Mouse (Mus musculus) ES-Bruce4 (cell line): ENCODE measurements around the gene Cenpo.
A peak's percentile ranks its signal among the peaks of the same experiment; 100 is the strongest.

Source experiments
- CTCF ChIP-seq: IDR thresholded peaks from one replicate; pipeline ENCODE4 v1.8.1; 2011; ENCODE audit warnings: low read depth, low read length
- EP300 ChIP-seq: IDR thresholded peaks from 2 replicates; pipeline ENCODE4 v1.6.1; 2011; ENCODE audit warnings: low read depth, low read length; ENCODE audit not compliant: insufficient read depth
- POLR2A ChIP-seq: IDR thresholded peaks from one replicate; pipeline ENCODE4 v1.8.1; 2011; ENCODE audit warnings: low read length; ENCODE audit not compliant: insufficient read depth

GRCm38 (mm10) chr12:4166970-4167369, 67.1 kb downstream of the Cenpo start:
- TF ChIP-seq EP300 (peak; percentile 94), POLR2A (no peak), CTCF (no peak)
